Mouse (Mus musculus) heart, embryonic 12.5 days (tissue): ENCODE measurements around the gene Enpp1. TPM values are rescaled to one million over a fixed set of nuclear protein-coding genes. Genes with fewer than 3 reads are reported as not detected.

Source experiments
- ATAC-seq: fragments of 200-750 bp; cut with Nextera tagmentation; 2 replicates; pipeline ENCODE4 v1.8.0; 2017; ENCODE audit warnings: moderate TSS enrichment, moderate library complexity; ENCODE audit not compliant: insufficient number of reproducible peaks, low FRiP score
- H3K27ac ChIP-seq: fragments of 300-500 bp; sonication (generic); 2 replicates; pipeline ENCODE4 v1.5.1; 2016; ENCODE audit warnings: mild to moderate bottlenecking, moderate library complexity; ENCODE audit not compliant: poor library complexity, severe bottlenecking
- H3K27me3 ChIP-seq: fragments of 300-500 bp; sonication (generic); replicated peaks from 2 replicates; pipeline ENCODE4 v1.6.1; 2016; ENCODE audit warnings: mild to moderate bottlenecking, moderate library complexity
- H3K36me3 ChIP-seq: fragments of 300-500 bp; sonication (generic); 2 replicates; pipeline ENCODE4 v1.6.1; 2016; ENCODE audit warnings: mild to moderate bottlenecking, moderate library complexity
- H3K4me1 ChIP-seq: fragments of 300-500 bp; sonication (generic); replicated peaks from 2 replicates; pipeline ENCODE4 v1.6.1; 2016; ENCODE audit warnings: mild to moderate bottlenecking
- H3K4me2 ChIP-seq: fragments of 300-500 bp; sonication (generic); 2 replicates; pipeline ENCODE4 v1.6.1; 2016; ENCODE audit warnings: mild to moderate bottlenecking, moderate library complexity
- H3K4me3 ChIP-seq: fragments of 300-500 bp; sonication (generic); 2 replicates; pipeline ENCODE4 v1.5.1; 2016; ENCODE audit warnings: mild to moderate bottlenecking
- H3K9ac ChIP-seq: fragments of 300-500 bp; sonication (generic); 2 replicates; pipeline ENCODE4 v1.6.1; 2016; ENCODE audit warnings: mild to moderate bottlenecking, moderate library complexity
- H3K9me3 ChIP-seq: fragments of 300-500 bp; sonication (generic); replicated peaks from 2 replicates; pipeline ENCODE4 v1.6.1; 2016; ENCODE audit warnings: mild to moderate bottlenecking, moderate library complexity
- WGBS: fragments of 180-500 bp; shearing (Covaris S2); methylation state at CpG from one replicate; pipeline ENCODE4 v1.1.7; 2016; 5-methylcytosine and 5-hydroxymethylcytosine counted together
- polyA plus RNA-seq: library from polyadenylated mRNA; unstranded; fragments of >200 nt; fragmentation: Nextera tagmentation; extraction: Ambion mirVana; gene quantifications from 2 replicates; pipeline ENCODE4 v1.2.1, GENCODE M21; 2016

The Enpp1 gene
- polyA plus RNA-seq = 7.3 and 8.0 TPM in 2 replicates

- Histone ChIP-seq H3K4me3 (peak within 1 kb of the TSS; percentile 70), H3K4me1 (no peaks in the 10 kb centered on the region), H3K9ac (peak within 1 kb of the TSS; percentile 76), H3K4me2 (peak within 1 kb of the TSS; percentile 90), H3K27ac (no peak within 1 kb of the TSS), H3K36me3 (no peaks in the 10 kb centered on the region), H3K9me3 (no peaks in the 10 kb centered on the region), H3K27me3 (no peaks in the 10 kb centered on the region)
- ATAC-seq = peak; percentile 82
- under 1% methylated on average over 77 of the region's 79 CpGs for WGBS
Measured at GRCm38 (mm10) chr10:24711480-24712366, at the start of gene Enpp1. TSS of gene Enpp1 (minus strand) at chr10:24712159.

- 28% methylated on average over 8 of the region's 8 CpGs for WGBS
- Histone ChIP-seq H3K4me3 (no peak overlapping the region), H3K27me3 (no peaks in the 10 kb centered on the region)
Measured at GRCm38 (mm10) chr10:24758326-24758915, 46.5 kb upstream of the Enpp1 start.

GRCm38 (mm10) chr10:24754874-24755540, 43.0 kb upstream of the Enpp1 start:
- Histone ChIP-seq H3K27me3 (no peaks in the 10 kb centered on the region), H3K4me1 (peaks cover 8% of the 10 kb centered on the region), H3K4me3 (no peak overlapping the region)

More at GRCm38 (mm10) chr10:24758326-24758915, 46.5 kb upstream of the Enpp1 start:
- Histone ChIP-seq H3K9ac (no peak overlapping the region), H3K9me3 (no peaks in the 10 kb centered on the region), H3K36me3 (no peaks in the 10 kb centered on the region), H3K4me1 (peaks cover 8% of the 10 kb centered on the region), H3K4me2 (no peak overlapping the region), H3K27ac (no peak overlapping the region)
- ATAC-seq = no peak

GRCm38 (mm10) chr10:24754251-24754835, 42.4 kb upstream of the Enpp1 start:
- Histone ChIP-seq H3K36me3 (no peaks in the 10 kb centered on the region), H3K4me1 (peaks cover 8% of the 10 kb centered on the region), H3K4me3 (peak overlapping the region; percentile 35), H3K27me3 (no peaks in the 10 kb centered on the region), H3K27ac (no peak overlapping the region), H3K9ac (peak overlapping the region; percentile 53; the same call in 1 of the 2 replicates), H3K9me3 (no peaks in the 10 kb centered on the region), H3K4me2 (peak overlapping the region; percentile 60)
- no peak for ATAC-seq
- 34% methylated on average over 11 of the region's 11 CpGs for WGBS

More at GRCm38 (mm10) chr10:24754874-24755540, 43.0 kb upstream of the Enpp1 start:
- Histone ChIP-seq H3K9me3 (no peaks in the 10 kb centered on the region), H3K9ac (no peak overlapping the region), H3K27ac (no peak overlapping the region), H3K36me3 (no peaks in the 10 kb centered on the region), H3K4me2 (peak overlapping the region; percentile 60; the same call in 1 of the 2 replicates)
- WGBS = 77% methylated on average over 9 of the region's 9 CpGs
- ATAC-seq = no peak

GRCm38 (mm10) chr10:24753536-24754250, 41.7 kb upstream of the Enpp1 start:
- Histone ChIP-seq H3K4me3 (peak overlapping the region; percentile 35), H3K27ac (no peak overlapping the region), H3K9ac (peak overlapping the region; percentile 53; the same call in 1 of the 2 replicates), H3K4me1 (peaks cover 7% of the 10 kb centered on the region), H3K9me3 (no peaks in the 10 kb centered on the region), H3K36me3 (no peaks in the 10 kb centered on the region), H3K4me2 (peak overlapping the region; percentile 60), H3K27me3 (no peaks in the 10 kb centered on the region)
- ATAC-seq = no peak
- WGBS = 62% methylated on average over 16 of the region's 16 CpGs

GRCm38 (mm10) chr10:24742950-24743487, 31.1 kb upstream of the Enpp1 start:
- H3K36me3 ChIP-seq = no peaks in the 10 kb centered on the region
- H3K27ac ChIP-seq = no peak overlapping the region
- no peak overlapping the region for H3K4me3 ChIP-seq
- H3K9me3 ChIP-seq = no peaks in the 10 kb centered on the region
- no peaks in the 10 kb centered on the region for H3K27me3 ChIP-seq
- no peak overlapping the region for H3K9ac ChIP-seq
- WGBS = 73% methylated on average over 12 of the region's 13 CpGs
- H3K4me2 ChIP-seq = no peak overlapping the region
- no peak for ATAC-seq
- H3K4me1 ChIP-seq = 0 out of 2 replicates have a peak, but pooled peaks cover 3% of the 10 kb centered on the region

- Histone ChIP-seq H3K27ac (no peak overlapping the region), H3K4me1 (0 out of 2 replicates have a peak, but pooled peaks cover 3% of the 10 kb centered on the region), H3K9me3 (no peaks in the 10 kb centered on the region), H3K4me3 (no peak overlapping the region), H3K36me3 (no peaks in the 10 kb centered on the region), H3K27me3 (no peaks in the 10 kb centered on the region), H3K9ac (no peak overlapping the region), H3K4me2 (no peak overlapping the region)
- WGBS = 39% methylated on average over 7 of the region's 7 CpGs
- ATAC-seq = no peak
Measured at GRCm38 (mm10) chr10:24741229-24742198, 29.6 kb upstream of the Enpp1 start.

GRCm38 (mm10) chr10:24739171-24739570, 27.2 kb upstream of the Enpp1 start:
- WGBS = 74% methylated on average over 2 of the region's 2 CpGs
- no peaks in the 10 kb centered on the region for H3K9me3 ChIP-seq
- H3K4me1 ChIP-seq = 0 out of 2 replicates have a peak, but pooled peaks cover 3% of the 10 kb centered on the region
- no peak overlapping the region for H3K9ac ChIP-seq
- no peak overlapping the region for H3K4me2 ChIP-seq
- no peak overlapping the region for H3K4me3 ChIP-seq
- no peak for ATAC-seq
- H3K36me3 ChIP-seq = no peaks in the 10 kb centered on the region
- H3K27me3 ChIP-seq = no peaks in the 10 kb centered on the region
- H3K27ac ChIP-seq = no peak overlapping the region

- Histone ChIP-seq H3K4me3 (no peak overlapping the region), H3K27me3 (no peaks in the 10 kb centered on the region), H3K9me3 (no peaks in the 10 kb centered on the region), H3K36me3 (no peaks in the 10 kb centered on the region), H3K27ac (no peak overlapping the region), H3K4me2 (no peak overlapping the region), H3K4me1 (0 out of 2 replicates have a peak, but pooled peaks cover 3% of the 10 kb centered on the region), H3K9ac (no peak overlapping the region)
- WGBS = 71% methylated on average over 2 of the region's 2 CpGs
- no peak for ATAC-seq
Measured at GRCm38 (mm10) chr10:24738456-24738855, 26.5 kb upstream of the Enpp1 start.
